Mouse (Mus musculus) C2C12 (cell line): Measurements from ENCODE around the gene Bcan. TPM values are rescaled to one million over a fixed set of nuclear protein-coding genes. Genes with fewer than 3 reads are reported as not detected.

Experiments
- H3K27me3 ChIP-seq: one replicate; pipeline ENCODE4 v1.6.1; 2011; ENCODE audit not compliant: control insufficient read depth, insufficient read depth, insufficient read length
- H3K36me3 ChIP-seq: one replicate; pipeline ENCODE4 v1.6.1; 2011; ENCODE audit not compliant: control insufficient read depth, insufficient read depth
- H3K4me3 ChIP-seq: one replicate; pipeline ENCODE4 v1.5.1; 2011; ENCODE audit warnings: mild to moderate bottlenecking, control low read depth; ENCODE audit not compliant: poor library complexity, insufficient read depth, severe bottlenecking
- H3K79me2 ChIP-seq: one replicate; pipeline ENCODE4 v1.6.1; 2011; ENCODE audit not compliant: control insufficient read depth, insufficient read depth
- H3K79me3 ChIP-seq: one replicate; pipeline ENCODE4 v1.6.1; 2011; ENCODE audit warnings: low read depth, control low read depth
- H3ac ChIP-seq: one replicate; pipeline ENCODE3; 2011; ENCODE audit warnings: low read depth; ENCODE audit not compliant: control insufficient read depth, insufficient read length
- CEBPB ChIP-seq: IDR thresholded peaks from one replicate; pipeline ENCODE4 v1.6.1; 2011; ENCODE audit warnings: low read depth, mild to moderate bottlenecking, control low read depth, moderate library complexity
- CTCF ChIP-seq: IDR thresholded peaks from one replicate; pipeline ENCODE4 v1.5.1; 2011; ENCODE audit not compliant: control insufficient read depth, insufficient read depth, insufficient read length
- FOSL1 ChIP-seq: IDR thresholded peaks from one replicate; pipeline ENCODE4 v1.8.0; 2011; ENCODE audit warnings: mild to moderate bottlenecking, low read length; ENCODE audit not compliant: poor library complexity, insufficient read depth, severe bottlenecking
- MAX ChIP-seq: IDR thresholded peaks from one replicate; pipeline ENCODE4 v1.6.1; 2011; ENCODE audit warnings: mild to moderate bottlenecking, control low read depth
- MYOD1 ChIP-seq: IDR thresholded peaks from one replicate; pipeline ENCODE4 v1.6.1; 2011; ENCODE audit warnings: low read depth; ENCODE audit not compliant: control insufficient read depth, insufficient read length
- MYOG ChIP-seq: IDR thresholded peaks from one replicate; pipeline ENCODE4 v1.6.1; 2011; ENCODE audit not compliant: control insufficient read depth, insufficient read length; ENCODE audit errors: extremely low read depth
- USF1 ChIP-seq: IDR thresholded peaks from one replicate; pipeline ENCODE4 v1.6.1; 2011; ENCODE audit warnings: low read depth, mild to moderate bottlenecking, control low read depth, moderate library complexity
- polyA plus RNA-seq: library from polyadenylated mRNA; unstranded; fragments of >200 nt; fragmentation: generic; extraction: Trizol; gene quantifications from one replicate; pipeline ENCODE4 v1.2.1, GENCODE M21; 2012; ENCODE audit warnings: missing spikeins

Bcan gene
- polyA plus RNA-seq, 1 experiment: 0.15 TPM

- Histone ChIP-seq H3ac (no peak within 1 kb of the TSS), H3K79me2 (no peaks in the 10 kb centered on the region), H3K4me3 (no peak within 1 kb of the TSS), H3K36me3 (peaks cover 9% of the 10 kb centered on the region), H3K27me3 (no peaks in the 10 kb centered on the region), H3K79me3 (no peaks in the 10 kb centered on the region)
- TF ChIP-seq MYOG: no peak
Observed at GRCm38 (mm10) chr3:87948378-87949265, 51.4 kb downstream of the Bcan start, which contains the start of gene Crabp2. Gene Crabp2 (plus strand): TSS chr3:87948666.

GRCm38 (mm10) chr3:87947811-87948199, 52.2 kb downstream of the Bcan start:
- TF ChIP-seq MYOD1 (no peak), MYOG (no peak), CEBPB (no peak), USF1 (no peak), MAX (no peak), CTCF (no peak), FOSL1 (no peak)
- Histone ChIP-seq H3K79me2 (no peaks in the 10 kb centered on the region), H3K36me3 (peaks cover 15% of the 10 kb centered on the region), H3ac (no peak overlapping the region), H3K79me3 (no peaks in the 10 kb centered on the region), H3K4me3 (no peak overlapping the region), H3K27me3 (no peaks in the 10 kb centered on the region)

- no peaks in the 10 kb centered on the region for H3K27me3 ChIP-seq
- TF ChIP-seq MYOD1 (no peak), CEBPB (no peak), CTCF (no peak), MYOG (no peak), USF1 (no peak), MAX (no peak), FOSL1 (no peak)
- peaks cover 21% of the 10 kb centered on the region for H3K36me3 ChIP-seq
- H3ac ChIP-seq: no peak overlapping the region
- H3K79me2 ChIP-seq: no peaks in the 10 kb centered on the region
- no peaks in the 10 kb centered on the region for H3K79me3 ChIP-seq
- H3K4me3 ChIP-seq: no peak overlapping the region
Observed at GRCm38 (mm10) chr3:87947056-87947810, 52.8 kb downstream of the Bcan start.

- H3ac ChIP-seq: no peak overlapping the region
- no peaks in the 10 kb centered on the region for H3K27me3 ChIP-seq
- no peak for TF ChIP-seq CEBPB
- no peak for TF ChIP-seq CTCF
- no peak for TF ChIP-seq FOSL1
- no peak for TF ChIP-seq MYOD1
- no peaks in the 10 kb centered on the region for H3K79me2 ChIP-seq
- H3K79me3 ChIP-seq: no peaks in the 10 kb centered on the region
- H3K36me3 ChIP-seq: peaks cover 27% of the 10 kb centered on the region
- no peak overlapping the region for H3K4me3 ChIP-seq
Observed at GRCm38 (mm10) chr3:87946541-87946860, 53.5 kb downstream of the Bcan start.

GRCm38 (mm10) chr3:87945781-87946540, 54.1 kb downstream of the Bcan start:
- peaks cover 31% of the 10 kb centered on the region for H3K36me3 ChIP-seq
- H3K4me3 ChIP-seq: no peak overlapping the region
- H3K27me3 ChIP-seq: no peaks in the 10 kb centered on the region
- H3K79me2 ChIP-seq: no peaks in the 10 kb centered on the region
- H3K79me3 ChIP-seq: no peaks in the 10 kb centered on the region
- no peak for TF ChIP-seq MYOD1
- TF ChIP-seq CTCF: no peak
- TF ChIP-seq MYOG: no peak
- TF ChIP-seq MAX: no peak
- no peak for TF ChIP-seq FOSL1
- no peak for TF ChIP-seq USF1
- no peak for TF ChIP-seq CEBPB
- no peak overlapping the region for H3ac ChIP-seq
